Mouse (Mus musculus): ENCODE measurements around the gene Cers6. TPM values are rescaled to one million over a fixed set of nuclear protein-coding genes. Genes with fewer than 3 reads are reported as not detected.

Cers6 gene
- polyA plus RNA-seq, 1 experiment from 2014 or later: 24.1 TPM

Other genes starting within 250 kb of the Cers6 start
- not detected in 2 replicates for gene 4932414N04Rik, start 205.0 kb upstream of the Cers6 start, polyA plus RNA-seq (2016; fragmentation: Nextera tagmentation; extraction: Ambion mirVana)

Data from forebrain, embryonic 10.5 days (tissue).